Mouse (Mus musculus): ENCODE measurements around the gene Lpcat1. TPM values are rescaled to one million over a fixed set of nuclear protein-coding genes. Genes with fewer than 3 reads are reported as not detected.

Gene Lpcat1
- polyA plus RNA-seq, 1 experiment from 2014 or later = 15.9 TPM

GRCm38 (mm10) chr13:73433681-73434535, 33.1 kb upstream of the Lpcat1 start:
- ATAC-seq (replicated peaks; ENCODE audit: insufficient number of reproducible peaks, insufficient read depth, low FRiP score, low read depth) = no peak
- 61% methylated on average over 15 of the region's 15 CpGs for WGBS
- Histone ChIP-seq H3K4me1 (replicated peaks) (no peaks in the 10 kb centered on the region), H3K9ac (no peak overlapping the region), H3K27me3 (0 out of 2 replicates have a peak, but pooled peaks cover 3% of the 10 kb centered on the region), H3K4me2 (no peak overlapping the region), H3K27ac (no peak overlapping the region), H3K9me3 (replicated peaks) (no peaks in the 10 kb centered on the region), H3K4me3 (no peak overlapping the region), H3K36me3 (no peaks in the 10 kb centered on the region)

DNA sequence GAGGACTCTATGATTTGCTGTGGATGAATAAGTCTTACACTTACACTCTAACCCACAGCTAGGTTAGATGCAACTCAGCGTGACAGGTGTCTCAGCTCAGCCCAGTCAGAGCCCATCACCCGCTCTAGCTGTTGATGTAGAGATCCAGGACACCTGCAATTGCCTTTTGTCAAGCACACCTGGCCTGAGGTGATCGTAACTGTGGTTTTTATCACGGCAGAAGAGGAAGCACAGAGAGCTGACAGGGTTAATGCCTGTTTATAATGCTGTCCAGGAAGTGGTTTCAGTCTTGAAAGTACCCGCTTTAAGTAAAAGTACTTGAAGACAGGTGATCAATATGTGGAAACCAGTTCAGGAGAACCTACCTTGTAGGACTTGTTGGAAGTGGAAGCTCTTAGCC, 32.3 kb upstream of the Lpcat1 start:
- H3K36me3 ChIP-seq = no peaks in the 10 kb centered on the region
- ATAC-seq (replicated peaks; ENCODE audit: insufficient number of reproducible peaks, insufficient read depth, low FRiP score, low read depth) = no peak
- no peak overlapping the region for H3K27ac ChIP-seq
- no peak overlapping the region for H3K4me3 ChIP-seq
- WGBS = 71% methylated on average over 5 of the region's 5 CpGs
- no peaks in the 10 kb centered on the region for H3K9me3 ChIP-seq (replicated peaks)
- no peak overlapping the region for H3K4me2 ChIP-seq
- H3K9ac ChIP-seq = no peak overlapping the region
- H3K4me1 ChIP-seq (replicated peaks) = no peaks in the 10 kb centered on the region
- H3K27me3 ChIP-seq = 0 out of 2 replicates have a peak, but pooled peaks cover 3% of the 10 kb centered on the region

DNA sequence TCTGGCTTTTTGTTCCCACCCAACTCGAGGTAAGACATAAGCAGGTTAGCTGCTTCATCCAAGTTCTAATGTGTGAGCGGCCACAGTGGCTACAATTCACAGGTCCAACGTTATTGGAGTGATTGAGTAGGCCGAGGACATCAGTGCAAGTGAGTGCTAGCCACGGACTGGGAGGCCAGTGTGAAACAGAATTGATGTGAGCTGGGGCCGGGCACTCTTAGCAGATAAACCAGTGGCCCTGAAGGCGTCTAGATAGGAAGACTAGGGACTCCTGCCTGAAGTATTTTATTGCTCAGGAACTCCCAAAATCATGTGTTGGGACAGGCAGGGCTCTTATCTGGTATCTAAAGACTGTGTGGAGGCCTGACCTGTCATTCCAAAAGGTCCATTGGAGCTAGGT, 31.3 kb upstream of the Lpcat1 start:
- Histone ChIP-seq H3K4me3 (no peak overlapping the region), H3K27ac (no peak overlapping the region), H3K4me1 (replicated peaks) (no peaks in the 10 kb centered on the region), H3K36me3 (no peaks in the 10 kb centered on the region), H3K4me2 (no peak overlapping the region), H3K27me3 (0 out of 2 replicates have a peak, but pooled peaks cover 3% of the 10 kb centered on the region), H3K9ac (no peak overlapping the region), H3K9me3 (replicated peaks) (no peaks in the 10 kb centered on the region)
- ATAC-seq (replicated peaks; ENCODE audit: insufficient number of reproducible peaks, insufficient read depth, low FRiP score, low read depth) = no peak
- 79% methylated on average over 7 of the region's 7 CpGs for WGBS

GRCm38 (mm10) chr13:73439057-73439456, 27.9 kb upstream of the Lpcat1 start:
- H3K9me3 ChIP-seq (replicated peaks) = no peaks in the 10 kb centered on the region
- no peak overlapping the region for H3K4me2 ChIP-seq
- no peak overlapping the region for H3K27ac ChIP-seq
- 72% methylated on average over 9 of the region's 9 CpGs for WGBS
- H3K36me3 ChIP-seq = no peaks in the 10 kb centered on the region
- H3K4me1 ChIP-seq (replicated peaks) = no peaks in the 10 kb centered on the region
- no peak for ATAC-seq (replicated peaks; ENCODE audit: insufficient number of reproducible peaks, insufficient read depth, low FRiP score, low read depth)
- H3K9ac ChIP-seq = no peak overlapping the region
- H3K4me3 ChIP-seq = no peak overlapping the region
- no peaks in the 10 kb centered on the region for H3K27me3 ChIP-seq

- H3K9me3 ChIP-seq (replicated peaks) = no peaks in the 10 kb centered on the region
- H3K4me2 ChIP-seq = no peak overlapping the region
- no peaks in the 10 kb centered on the region for H3K27me3 ChIP-seq
- peaks cover 9% of the 10 kb centered on the region for H3K4me1 ChIP-seq (replicated peaks)
- no peak overlapping the region for H3K9ac ChIP-seq
- WGBS = 78% methylated on average over 4 of the region's 4 CpGs
- H3K4me3 ChIP-seq = no peak overlapping the region
- no peaks in the 10 kb centered on the region for H3K36me3 ChIP-seq
- ATAC-seq (replicated peaks; ENCODE audit: insufficient number of reproducible peaks, insufficient read depth, low FRiP score, low read depth) = no peak
- H3K27ac ChIP-seq = no peak overlapping the region
Measured at GRCm38 (mm10) chr13:73441032-73441431, 26.0 kb upstream of the Lpcat1 start.

DNA sequence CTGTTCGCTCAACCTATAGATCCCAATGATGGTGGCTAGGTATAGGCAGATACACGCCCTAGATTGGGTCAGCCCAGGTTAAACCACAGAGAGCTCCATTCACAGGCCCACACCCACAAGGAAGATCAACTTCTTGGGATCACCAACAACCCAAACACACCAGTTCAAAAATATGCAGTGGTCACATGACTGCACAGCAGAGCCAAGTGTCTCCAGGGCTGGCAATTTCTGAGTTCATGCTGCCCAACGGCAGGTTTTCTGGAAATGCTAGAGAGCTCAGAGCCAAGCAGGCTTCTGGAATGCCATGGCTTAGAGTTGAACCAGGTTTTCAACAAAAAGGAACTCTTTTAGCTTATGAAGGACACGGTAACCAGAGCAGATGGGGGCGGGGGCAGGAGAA, 25.3 kb upstream of the Lpcat1 start:
- Histone ChIP-seq H3K4me2 (no peak overlapping the region), H3K9ac (no peak overlapping the region), H3K27ac (no peak overlapping the region), H3K9me3 (replicated peaks) (no peaks in the 10 kb centered on the region), H3K4me1 (replicated peaks) (peaks cover 16% of the 10 kb centered on the region), H3K36me3 (no peaks in the 10 kb centered on the region), H3K4me3 (no peak overlapping the region), H3K27me3 (no peaks in the 10 kb centered on the region)
- ATAC-seq (replicated peaks; ENCODE audit: insufficient number of reproducible peaks, insufficient read depth, low FRiP score, low read depth) = no peak
- WGBS = 78% methylated on average over 5 of the region's 5 CpGs

GRCm38 (mm10) chr13:73442431-73442830, 24.6 kb upstream of the Lpcat1 start:
- 70% methylated on average over 5 of the region's 5 CpGs for WGBS
- Histone ChIP-seq H3K4me3 (no peak overlapping the region), H3K27ac (no peak overlapping the region), H3K9ac (no peak overlapping the region), H3K36me3 (no peaks in the 10 kb centered on the region), H3K4me1 (replicated peaks) (peaks cover 21% of the 10 kb centered on the region), H3K9me3 (replicated peaks) (no peaks in the 10 kb centered on the region), H3K27me3 (no peaks in the 10 kb centered on the region), H3K4me2 (no peak overlapping the region)
- no peak for ATAC-seq (replicated peaks; ENCODE audit: insufficient number of reproducible peaks, insufficient read depth, low FRiP score, low read depth)

GRCm38 (mm10) chr13:73443093-73443821, 23.7 kb upstream of the Lpcat1 start:
- Histone ChIP-seq H3K4me1 (replicated peaks) (peaks cover 29% of the 10 kb centered on the region), H3K9ac (no peak overlapping the region), H3K4me2 (no peak overlapping the region), H3K4me3 (no peak overlapping the region), H3K9me3 (replicated peaks) (no peaks in the 10 kb centered on the region), H3K27me3 (no peaks in the 10 kb centered on the region), H3K36me3 (no peaks in the 10 kb centered on the region), H3K27ac (no peak overlapping the region)
- 81% methylated on average over 4 of the region's 4 CpGs for WGBS
- no peak for ATAC-seq (replicated peaks; ENCODE audit: insufficient number of reproducible peaks, insufficient read depth, low FRiP score, low read depth)

GRCm38 (mm10) chr13:73445087-73445486, 21.9 kb upstream of the Lpcat1 start:
- ATAC-seq (replicated peaks; ENCODE audit: insufficient number of reproducible peaks, insufficient read depth, low FRiP score, low read depth) = no peak
- 71% methylated on average over 2 of the region's 2 CpGs for WGBS
- no peak overlapping the region for H3K4me3 ChIP-seq

GRCm38 (mm10) chr13:73446076-73446475, 20.9 kb upstream of the Lpcat1 start:
- no peak for ATAC-seq (replicated peaks; ENCODE audit: insufficient number of reproducible peaks, insufficient read depth, low FRiP score, low read depth)
- WGBS = 75% methylated on average over 2 of the region's 2 CpGs
- H3K36me3 ChIP-seq = no peaks in the 10 kb centered on the region
- H3K4me2 ChIP-seq = no peak overlapping the region
- H3K27ac ChIP-seq = 0 out of 2 replicates have a peak overlapping the region, but pooled peaks have one; percentile 48
- no peak overlapping the region for H3K4me3 ChIP-seq
- no peaks in the 10 kb centered on the region for H3K9me3 ChIP-seq (replicated peaks)
- H3K9ac ChIP-seq = no peak overlapping the region
- H3K27me3 ChIP-seq = peaks cover 6% of the 10 kb centered on the region; the same call in 1 of the 2 replicates
- peaks cover 29% of the 10 kb centered on the region for H3K4me1 ChIP-seq (replicated peaks)

More at GRCm38 (mm10) chr13:73445087-73445486, 21.9 kb upstream of the Lpcat1 start:
- Histone ChIP-seq H3K27ac (no peak overlapping the region), H3K9me3 (replicated peaks) (no peaks in the 10 kb centered on the region), H3K4me1 (replicated peaks) (peaks cover 29% of the 10 kb centered on the region), H3K4me2 (no peak overlapping the region), H3K36me3 (no peaks in the 10 kb centered on the region), H3K9ac (no peak overlapping the region), H3K27me3 (peaks cover 1% of the 10 kb centered on the region; the same call in 1 of the 2 replicates)

DNA sequence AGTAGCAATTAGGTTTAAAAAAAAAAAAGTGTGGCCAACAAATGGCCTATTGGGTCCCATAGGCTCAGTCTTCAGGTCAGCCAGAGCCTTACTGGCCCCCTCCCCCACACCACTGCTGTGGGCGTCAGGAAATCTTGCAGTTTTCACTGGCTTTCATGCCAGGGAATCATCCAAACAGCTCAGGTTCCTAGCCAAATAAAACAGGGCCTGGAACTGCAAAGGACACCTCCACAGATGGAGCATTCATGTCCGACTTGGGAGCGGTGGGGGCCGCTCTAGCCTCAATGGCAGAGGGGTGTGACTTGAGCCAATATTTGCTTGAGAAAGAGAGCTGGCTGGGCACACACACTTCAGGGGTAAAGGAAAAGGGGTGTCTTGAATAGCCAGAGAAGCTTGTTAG, 20.5 kb upstream of the Lpcat1 start:
- Histone ChIP-seq H3K27me3 (peaks cover 6% of the 10 kb centered on the region; the same call in 1 of the 2 replicates), H3K9ac (no peak overlapping the region), H3K27ac (peak overlapping the region; percentile 48), H3K4me2 (no peak overlapping the region), H3K9me3 (replicated peaks) (no peaks in the 10 kb centered on the region), H3K4me3 (no peak overlapping the region), H3K36me3 (no peaks in the 10 kb centered on the region), H3K4me1 (replicated peaks) (peaks cover 29% of the 10 kb centered on the region)
- ATAC-seq (replicated peaks; ENCODE audit: insufficient number of reproducible peaks, insufficient read depth, low FRiP score, low read depth) = peak; percentile 54; the same call in 1 of the 2 replicates
- WGBS = 63% methylated on average over 4 of the region's 4 CpGs
